Mouse (Mus musculus) layer of hippocampus, adult 9-10 months (tissue): Measurements from ENCODE around the gene Ppp4c.

Source experiments
- DNase-seq: peaks from one replicate; pipeline ENCODE4 v3.0.0; 2022; ENCODE audit warnings: low spot score

Gene Ppp4c

DNA sequence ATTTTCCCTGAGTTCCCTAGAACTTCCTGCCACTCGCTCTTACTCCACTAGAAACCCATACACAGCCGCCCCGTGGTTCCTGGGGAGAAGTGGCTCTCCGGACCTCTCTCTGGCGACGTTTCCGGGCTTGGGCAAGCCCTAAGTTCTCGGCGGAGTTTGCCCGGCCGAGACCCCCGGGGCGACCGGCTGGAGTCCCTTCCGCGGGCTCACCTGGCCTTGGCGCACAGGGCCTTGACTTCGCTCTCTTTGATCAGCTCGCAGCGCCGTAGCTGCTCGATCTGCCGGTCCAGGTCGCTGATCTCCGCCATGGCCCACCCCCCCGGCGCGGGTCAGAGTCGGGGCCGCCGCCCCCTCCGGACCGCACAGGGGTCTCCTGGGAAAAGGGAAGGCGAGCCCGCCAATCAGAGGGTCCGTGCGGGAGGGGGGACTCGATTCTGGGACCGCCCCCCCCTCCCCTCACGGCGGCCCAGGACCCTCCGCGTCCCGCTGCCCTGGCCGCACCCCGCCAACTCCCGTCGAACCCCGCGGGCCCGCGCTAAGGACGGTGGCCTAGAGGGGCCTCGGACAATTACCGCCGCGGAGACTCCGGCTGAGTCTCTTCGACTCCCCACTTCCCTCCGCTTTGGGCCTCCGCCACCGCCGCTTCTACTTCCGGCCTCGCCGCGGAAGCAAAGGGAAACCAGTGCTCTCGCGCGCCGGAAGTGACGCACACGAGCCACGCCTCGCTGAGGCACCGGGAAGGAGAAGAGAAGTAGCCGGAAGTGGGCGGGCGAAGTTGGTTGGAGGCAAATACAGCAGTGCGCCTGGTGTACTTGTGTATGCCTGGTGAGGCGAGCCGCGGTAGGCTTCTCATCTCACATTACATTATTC lies at the start of gene Ppp4c:
Gene Ppp4c (minus strand): TSS at position 646 of the 870 bp plus-strand sequence.
- peak; percentile 84 for DNase-seq

GRCm38 (mm10) chr7:126833294-126833693 lies 41.0 kb upstream of the Ppp4c start:
- DNase-seq: no peak

DNA sequence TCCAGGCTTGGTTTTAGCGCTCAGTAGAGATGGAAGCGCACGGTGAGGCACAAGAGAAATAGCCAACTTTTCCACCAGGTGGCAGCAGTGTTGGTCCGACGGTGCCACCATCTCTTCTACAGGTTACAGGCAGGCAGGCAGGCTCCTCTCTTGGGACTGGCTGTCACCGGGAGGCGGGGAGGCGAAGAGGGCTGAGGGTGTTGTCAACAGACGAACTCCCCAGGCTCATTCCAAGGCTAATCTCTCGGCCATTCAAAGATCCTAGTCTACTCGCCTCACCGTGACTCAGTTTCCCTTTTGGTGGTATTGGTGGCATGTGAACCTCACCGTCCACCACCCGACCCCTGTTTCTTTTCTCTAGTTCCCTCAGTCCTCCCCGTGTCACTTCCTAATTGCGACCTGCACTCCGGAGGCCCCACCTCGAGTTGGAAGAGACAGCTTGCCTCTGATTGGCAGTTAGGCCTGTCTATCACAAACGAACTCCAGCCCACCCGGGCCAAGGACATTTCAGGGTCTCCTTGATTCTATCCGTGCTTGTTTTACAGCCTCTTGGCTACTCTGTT lies 39.8 kb upstream of the Ppp4c start:
- peak; percentile 59 for DNase-seq

DNA sequence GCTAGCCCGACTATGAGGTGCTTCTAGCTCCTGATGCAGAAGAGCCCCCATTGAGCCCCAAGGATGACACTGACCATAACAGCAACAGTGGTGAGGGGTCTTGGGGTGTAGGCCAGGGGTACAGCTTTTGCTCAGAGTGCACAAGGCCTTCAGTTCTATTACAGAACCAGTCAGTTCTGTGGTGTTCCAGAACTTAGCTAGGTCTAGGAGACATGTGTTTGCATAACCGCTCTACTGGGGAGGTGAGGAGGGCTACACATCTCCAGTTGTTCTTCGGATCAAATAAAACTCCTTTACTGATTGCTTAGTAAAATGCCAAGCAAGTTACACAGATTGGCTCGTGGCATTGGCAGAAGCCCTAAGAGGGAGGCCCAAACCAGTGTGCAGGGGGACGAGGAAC lies 39.2 kb upstream of the Ppp4c start, which contains the start of gene 4930451I11Rik:
Gene 4930451I11Rik (minus strand): TSS at position 101 of the 400 bp plus-strand sequence.
- no peak for DNase-seq

- no peak for DNase-seq
Measured at GRCm38 (mm10) chr7:126825952-126826351, 33.7 kb upstream of the Ppp4c start.

DNA sequence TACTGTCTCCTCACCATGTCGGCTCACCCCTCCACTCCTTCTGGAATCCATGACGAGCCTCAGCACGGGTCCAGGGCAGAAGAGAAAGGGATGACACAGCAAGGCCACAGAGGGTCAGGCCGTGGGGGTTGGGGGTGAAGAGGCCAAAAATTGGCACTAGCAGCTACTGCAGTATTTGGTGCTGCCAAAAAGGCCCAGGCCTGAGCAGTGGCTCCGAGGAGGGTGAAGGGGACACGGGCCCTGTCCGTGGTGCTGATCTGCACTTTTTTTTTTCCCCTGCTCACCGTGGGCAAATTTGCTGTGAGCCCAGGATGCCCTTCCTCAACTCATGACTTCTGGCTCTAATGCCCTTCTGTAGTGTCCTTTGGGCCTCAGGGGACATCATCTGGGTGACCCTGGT lies 33.1 kb upstream of the Ppp4c start:
- DNase-seq: no peak

- no peak for DNase-seq
Measured at GRCm38 (mm10) chr7:126823940-126824339, 31.6 kb upstream of the Ppp4c start.

- no peak for DNase-seq
Measured at GRCm38 (mm10) chr7:126823202-126823711, 31.0 kb upstream of the Ppp4c start.

DNA sequence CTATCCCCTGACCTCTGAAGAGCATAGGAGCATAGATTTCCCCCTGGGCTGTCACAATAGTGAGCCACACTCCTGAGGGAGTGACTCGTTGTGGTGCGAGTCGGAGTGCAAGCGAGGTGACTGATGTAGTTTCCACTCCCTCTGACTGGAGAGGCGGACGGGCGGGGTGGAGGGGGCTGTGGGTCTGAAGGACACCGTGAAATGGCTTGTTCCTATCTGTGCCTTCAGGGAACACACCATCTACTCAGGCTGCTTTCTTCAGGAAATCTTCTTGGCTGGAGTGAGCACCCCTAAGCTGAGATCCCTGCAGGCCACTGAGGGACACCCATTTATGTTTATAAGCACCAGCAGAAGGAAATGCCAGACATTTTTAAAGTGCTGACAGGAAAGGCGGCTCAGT lies 30.4 kb upstream of the Ppp4c start:
- DNase-seq: no peak

GRCm38 (mm10) chr7:126821835-126822511 lies 29.7 kb upstream of the Ppp4c start:
- DNase-seq: peak; percentile 78

GRCm38 (mm10) chr7:126818818-126819217 lies 26.5 kb upstream of the Ppp4c start:
- DNase-seq: no peak

GRCm38 (mm10) chr7:126817595-126817994 lies 25.3 kb upstream of the Ppp4c start:
- no peak for DNase-seq

GRCm38 (mm10) chr7:126816494-126816893 lies 24.2 kb upstream of the Ppp4c start:
- DNase-seq: no peak

DNA sequence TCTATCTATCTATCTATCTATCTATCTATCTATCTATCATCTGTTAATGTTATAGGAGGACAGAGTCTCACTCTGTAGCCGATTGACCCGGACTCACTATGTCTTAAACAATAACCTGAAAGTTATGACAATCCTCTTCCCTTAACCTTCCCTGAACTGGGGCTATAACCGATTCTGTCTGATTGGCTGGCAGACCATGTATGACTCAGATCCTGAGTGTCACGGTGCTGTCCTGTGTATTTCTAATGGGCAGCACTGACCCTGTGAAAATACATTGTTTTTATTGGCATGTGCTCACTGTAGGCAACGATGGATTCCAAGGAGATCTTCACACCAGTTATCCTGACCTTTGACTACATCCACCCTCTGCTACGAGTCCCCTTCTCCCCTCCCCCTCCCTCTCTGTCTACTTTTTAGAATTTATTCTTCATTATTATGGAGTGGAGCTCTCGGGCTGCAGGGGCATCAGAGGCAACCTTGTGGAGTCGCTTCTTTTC lies 23.5 kb upstream of the Ppp4c start:
- DNase-seq: no peak

DNA sequence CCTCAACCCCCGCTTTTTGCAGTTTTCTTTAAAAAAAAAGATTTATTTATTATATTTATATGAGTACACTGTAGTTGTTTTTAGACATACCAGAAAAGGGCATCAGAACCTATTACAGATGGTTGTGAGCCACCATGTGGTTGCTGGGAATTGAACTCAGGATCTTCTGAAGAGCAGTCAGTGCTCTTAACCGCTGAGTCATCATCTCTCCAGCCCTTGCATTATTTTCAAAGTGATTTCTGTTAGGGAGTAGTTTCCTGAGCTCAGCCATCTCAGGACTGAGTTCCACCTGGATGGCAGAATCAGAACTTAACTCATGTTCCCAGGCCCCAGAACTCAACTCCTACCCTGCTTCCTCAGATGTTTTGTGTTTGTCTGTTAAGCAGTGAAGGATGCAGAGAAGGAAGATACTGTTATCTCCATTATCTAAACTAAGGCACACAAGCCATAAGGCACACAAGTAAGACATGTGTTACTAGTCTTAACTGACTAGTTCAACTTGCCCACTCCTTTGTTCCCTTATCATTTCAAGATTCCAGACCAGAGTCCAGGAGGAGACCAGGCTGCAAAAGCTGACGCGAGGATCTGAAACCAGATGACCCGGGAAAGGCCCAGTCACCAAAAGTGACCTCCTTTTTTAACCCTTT lies 17.6 kb upstream of the Ppp4c start:
- DNase-seq: no peak

- peak; percentile 68 for DNase-seq
Measured at GRCm38 (mm10) chr7:126808703-126809455, 16.6 kb upstream of the Ppp4c start.

DNA sequence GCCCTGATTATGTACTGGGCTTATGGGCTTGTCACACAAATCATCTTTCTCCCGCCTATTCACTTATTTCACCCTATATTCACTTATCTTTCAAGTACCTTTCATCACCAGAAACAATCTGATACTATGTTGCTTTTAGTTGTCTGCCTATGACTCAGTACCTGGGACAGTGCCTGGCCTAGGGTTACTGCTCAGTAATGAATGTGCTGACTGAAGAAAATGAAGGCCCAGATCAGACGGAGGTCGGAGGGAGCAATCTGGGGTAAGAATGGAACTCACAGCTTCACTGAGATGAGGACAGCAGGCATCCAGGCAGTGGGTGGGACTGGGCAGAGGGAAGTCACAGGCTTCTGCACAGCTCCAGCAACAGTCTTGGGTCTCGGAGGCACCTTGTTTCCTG lies 15.1 kb upstream of the Ppp4c start:
- DNase-seq: no peak

- DNase-seq: no peak
Measured at GRCm38 (mm10) chr7:126806956-126807355, 14.7 kb upstream of the Ppp4c start.

GRCm38 (mm10) chr7:126803751-126804150 lies 11.5 kb upstream of the Ppp4c start:
- no peak for DNase-seq

GRCm38 (mm10) chr7:126803181-126803580 lies 10.9 kb upstream of the Ppp4c start:
- no peak for DNase-seq
